Mouse (Mus musculus) liver, postnatal 0 days (tissue): ENCODE data around the gene Pde4d. TPM values are rescaled to one million over a fixed set of nuclear protein-coding genes. Genes with fewer than 3 reads are reported as not detected.

Source experiments
- ATAC-seq: fragments of 200-750 bp; cut with Nextera tagmentation; 2 replicates; pipeline ENCODE4 v1.8.0; 2017; ENCODE audit warnings: mild to moderate bottlenecking, moderate library complexity
- DNase-seq: peaks from one replicate; pipeline ENCODE4 v3.0.0-alpha.2; 2016
- H3K27ac ChIP-seq: fragments of 300-500 bp; sonication (generic); 2 replicates; pipeline ENCODE4 v1.5.1; 2014; ENCODE audit warnings: antibody characterized with exemption, moderate library complexity, mild to moderate bottlenecking, low read depth
- H3K27me3 ChIP-seq: fragments of 300-500 bp; sonication (generic); 2 replicates; pipeline ENCODE4 v1.6.1; 2014; ENCODE audit warnings: low read length, control low read depth, mixed read lengths; ENCODE audit not compliant: insufficient read depth
- H3K36me3 ChIP-seq: fragments of 300-500 bp; sonication (generic); replicated peaks from 2 replicates; pipeline ENCODE4 v1.6.1; 2014; ENCODE audit warnings: mild to moderate bottlenecking, control low read depth, low read length, moderate library complexity, mixed read lengths; ENCODE audit not compliant: insufficient read depth
- H3K4me1 ChIP-seq: fragments of 300-500 bp; sonication (generic); 2 replicates; pipeline ENCODE4 v1.6.1; 2014; ENCODE audit warnings: antibody characterized with exemption, mild to moderate bottlenecking, control low read depth; ENCODE audit not compliant: insufficient read depth
- H3K4me2 ChIP-seq: fragments of 300-500 bp; sonication (generic); 2 replicates; pipeline ENCODE4 v1.6.1; 2014; ENCODE audit warnings: low read depth, mild to moderate bottlenecking, low read length, moderate library complexity, mixed read lengths
- H3K4me3 ChIP-seq: fragments of 300-500 bp; sonication (generic); 2 replicates; pipeline ENCODE4 v1.5.1; 2014; ENCODE audit warnings: low read depth, low read length
- H3K9ac ChIP-seq: fragments of 300-500 bp; sonication (generic); replicated peaks from 2 replicates; pipeline ENCODE4 v1.6.1; 2014; ENCODE audit warnings: mild to moderate bottlenecking, moderate library complexity
- H3K9me3 ChIP-seq: fragments of 300-500 bp; sonication (generic); 2 replicates; pipeline ENCODE4 v1.6.1; 2016; ENCODE audit warnings: mild to moderate bottlenecking, control low read depth, low read length, mixed read lengths
- CTCF ChIP-seq: sonication (generic); IDR thresholded peaks from 2 replicates; pipeline ENCODE4 v1.5.1; 2016; ENCODE audit warnings: antibody characterized with exemption, low read depth
- EP300 ChIP-seq: IDR thresholded peaks from 2 replicates; pipeline ENCODE4 v1.6.1; 2016; ENCODE audit warnings: antibody characterized with exemption, low read depth, mild to moderate bottlenecking
- WGBS: fragments of 180-500 bp; shearing (Covaris S2); extraction: QIAGEN DNeasy Blood & Tissue Kit; methylation state at CpG from one replicate; pipeline ENCODE4 v1.1.7; 2014; ENCODE audit not compliant: insufficient replicate concordance; 5-methylcytosine and 5-hydroxymethylcytosine counted together
- microRNA counts: library from miRNA; unstranded; fragments of <30 nt; microRNA quantifications from one replicate; lab custom pipeline; 2015
- microRNA-seq: library from miRNA; unstranded; fragments of <30 nt; microRNA quantifications from one replicate; pipeline ENCODE4, GENCODE M21; 2016
- polyA plus RNA-seq: library from polyadenylated mRNA; unstranded; fragments of >200 nt; fragmentation: Nextera tagmentation; extraction: Ambion mirVana; gene quantifications from 2 replicates; pipeline ENCODE4 v1.2.1, GENCODE M21; 2015

Gene Pde4d
- polyA plus RNA-seq, 1 experiment from 2014 or later = 6.1 TPM

- Histone ChIP-seq H3K36me3 (no peaks in the 10 kb centered on the region), H3K4me3 (no peak overlapping the region), H3K9me3 (no peaks in the 10 kb centered on the region), H3K4me2 (no peak overlapping the region), H3K9ac (no peak overlapping the region), H3K27ac (no peak overlapping the region), H3K4me1 (no peaks in the 10 kb centered on the region), H3K27me3 (no peaks in the 10 kb centered on the region)
- no peak for TF ChIP-seq EP300
- no peak for TF ChIP-seq CTCF
- 74% methylated on average over 3 of the region's 3 CpGs for WGBS
- no peak for ATAC-seq
- DNase-seq = no peak
These were observed 1544.6 kb downstream of the Pde4d start for GRCm38 (mm10) chr13:109994240-109994764.

- Histone ChIP-seq H3K4me3 (no peak overlapping the region), H3K9me3 (no peaks in the 10 kb centered on the region), H3K4me2 (no peak overlapping the region), H3K4me1 (no peaks in the 10 kb centered on the region), H3K36me3 (no peaks in the 10 kb centered on the region), H3K9ac (no peak overlapping the region), H3K27me3 (no peaks in the 10 kb centered on the region; the same call in 1 of the 2 replicates), H3K27ac (no peak overlapping the region)
- TF ChIP-seq CTCF = no peak
- DNase-seq = no peak
- WGBS = 88% methylated on average over 3 of the region's 3 CpGs
- ATAC-seq = no peak
These were observed 1552.3 kb downstream of the Pde4d start for GRCm38 (mm10) chr13:110002081-110002480.

MicroRNAs within 50 kb of the gene (microRNA counts, 519-probe panel; counts per million panel counts)
- not detected for microRNA mmu-miR-1904 (lab: Ali Mortazavi, UCI)
- not detected for microRNA mmu-miR-582-3p (lab: Ali Mortazavi, UCI)
- not detected for microRNA mmu-miR-582-5p (lab: Ali Mortazavi, UCI)

Small RNA genes within 50 kb of the gene (microRNA-seq; reads per million reads assigned to microRNA genes)
- gene Mir1904 = not detected
- gene Mir582 = 24.7 reads per million, percentile 29 among the genes with 10 or more reads in this experiment

Other genes starting within 250 kb of the Pde4d start
- gene Elovl7, start 235.5 kb upstream of the Pde4d start, polyA plus RNA-seq = 3.6 and 3.7 TPM in 2 replicates
- gene Depdc1b, start 133.6 kb upstream of the Pde4d start, polyA plus RNA-seq = 5.4 and 6.5 TPM in 2 replicates